Mouse (Mus musculus) erythroid progenitor cell, adult 5-6 weeks (primary cell): Measurements from ENCODE around the gene Emc8. TPM values are rescaled to one million over a fixed set of nuclear protein-coding genes. Genes with fewer than 3 reads are reported as not detected.

Experiments
- ATAC-seq: replicated peaks from 2 replicates; pipeline ENCODE4 v1.8.0; 2016; ENCODE audit warnings: moderate number of reproducible peaks, mild to moderate bottlenecking, moderate TSS enrichment, inconsistent platforms; ENCODE audit not compliant: poor library complexity, low FRiP score, severe bottlenecking
- total RNA-seq, 2 experiments: library from RNA; stranded (forward) in 1 of 2; stranded (reverse) in 1 of 2; fragments of 150-400 nt in 1 of 2; fragments of 186-747, 209-891 nt in 1 of 2; gene quantifications; 2 replicates each; pipeline versions ENCODE4 v1.2.3 to v1.2.4; 2015 to 2017; ENCODE audit warnings: low replicate concordance in 2 of 2

The Emc8 gene
- total RNA-seq, 2 experiments from 2014 or later: 34.4 to 48.0 TPM

GRCm38 (mm10) chr8:120647532-120647931 is 20.8 kb downstream of the Emc8 start, which contains the start of gene 1190005I06Rik:
TSS of gene 1190005I06Rik (minus strand) at chr8:120647632.
- no peak for ATAC-seq

- ATAC-seq: no peak
These were observed 23.7 kb downstream of the Emc8 start for GRCm38 (mm10) chr8:120644663-120645062.

GRCm38 (mm10) chr8:120642031-120642662 is 26.2 kb downstream of the Emc8 start:
- ATAC-seq: no peak

- ATAC-seq: no peak
These were observed 27.1 kb downstream of the Emc8 start for GRCm38 (mm10) chr8:120641245-120641644.

- ATAC-seq: no peak
These were observed 34.0 kb downstream of the Emc8 start for GRCm38 (mm10) chr8:120634329-120634839.

GRCm38 (mm10) chr8:120633665-120634271 is 34.6 kb downstream of the Emc8 start:
- ATAC-seq: no peak

GRCm38 (mm10) chr8:120632969-120633664 is 35.3 kb downstream of the Emc8 start:
- no peak for ATAC-seq

- no peak for ATAC-seq
These were observed 36.7 kb downstream of the Emc8 start for GRCm38 (mm10) chr8:120631441-120632375.

GRCm38 (mm10) chr8:120630848-120631247 is 37.5 kb downstream of the Emc8 start:
- no peak for ATAC-seq

- no peak for ATAC-seq
These were observed 38.3 kb downstream of the Emc8 start for GRCm38 (mm10) chr8:120630031-120630430.

- no peak for ATAC-seq
These were observed 41.1 kb downstream of the Emc8 start for GRCm38 (mm10) chr8:120627298-120627697.

- ATAC-seq: no peak
These were observed 41.9 kb downstream of the Emc8 start for GRCm38 (mm10) chr8:120626461-120626860.

GRCm38 (mm10) chr8:120623608-120624007 is 44.8 kb downstream of the Emc8 start:
- ATAC-seq: no peak

GRCm38 (mm10) chr8:120622161-120622560 is 46.2 kb downstream of the Emc8 start:
- ATAC-seq: no peak

GRCm38 (mm10) chr8:120620441-120620840 is 47.9 kb downstream of the Emc8 start:
- ATAC-seq: no peak

GRCm38 (mm10) chr8:120619235-120620180 is 48.9 kb downstream of the Emc8 start:
- ATAC-seq: no peak

GRCm38 (mm10) chr8:120618110-120618509 is 50.3 kb downstream of the Emc8 start:
- peak; percentile 73 for ATAC-seq
